Comparison of ENCODE assay signal across 9 mouse cellular contexts in the genomic region with DNA sequence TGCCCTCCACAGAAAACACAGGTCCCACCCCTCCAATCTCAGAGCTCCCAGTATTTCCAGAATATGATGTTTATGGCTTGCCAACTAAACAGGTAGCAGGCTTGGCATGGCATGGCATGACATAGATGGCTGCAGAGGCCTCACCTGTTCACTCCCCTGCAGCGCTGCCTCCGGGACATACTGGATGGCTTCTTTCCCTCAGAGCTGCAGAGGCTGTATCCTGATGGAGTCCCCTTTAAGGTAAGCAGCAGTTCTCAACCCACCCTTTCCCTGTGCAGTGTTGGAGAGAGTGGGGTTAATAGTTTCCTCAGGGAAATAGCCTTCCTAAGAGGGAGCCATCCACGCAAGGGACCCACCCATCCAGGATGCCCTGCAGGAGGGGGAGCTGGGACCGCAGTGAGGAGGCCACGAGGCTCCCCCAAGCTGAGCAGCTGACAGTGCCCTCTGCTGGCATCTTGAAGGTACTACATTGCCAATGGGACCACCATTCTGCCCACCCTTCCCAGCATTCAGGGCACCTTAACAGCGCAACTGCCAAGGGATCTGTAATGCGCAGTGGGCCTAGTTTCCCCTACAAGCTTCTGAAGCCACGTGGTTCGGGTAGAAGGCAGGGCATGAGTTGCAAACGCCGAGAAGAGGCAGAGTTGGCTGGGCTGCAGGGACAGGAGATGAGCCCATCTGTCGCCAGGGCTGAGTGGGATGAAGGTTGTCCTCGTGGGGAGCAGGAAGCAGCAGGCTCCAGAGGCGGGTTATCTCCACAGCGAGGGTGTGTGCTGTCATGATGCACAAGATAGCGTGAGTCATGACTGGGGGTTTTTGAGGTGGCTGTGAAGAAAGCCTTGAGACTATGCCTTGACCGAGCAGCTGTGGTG. TPM values are rescaled to one million over a fixed set of nuclear protein-coding genes. Genes with fewer than 3 reads are reported as not detected.
DNase-seq lines count a peak whose midpoint lies in the region; ATAC-seq and TF ChIP-seq lines count a peak whose summit lies in the region.
"Had no signal": no experiment of that assay in that cellular context is flagged by ENCODE, and none has a peak within 500 bp of the region (broad histone marks: within the 10 kb centered on the region; RNA-seq: fewer than 3 reads in every experiment).

No protein-coding gene starts in this region.

- H3K4me2 ChIP-seq in heart, embryonic 15.5 days = peak overlapping the region; percentile 5; the same call in 1 of the 2 replicates

- peaks cover 19% of the 10 kb centered on the region for H3K4me1 ChIP-seq in heart, embryonic 15.5 days (replicated peaks)

- H3K9ac ChIP-seq in heart, embryonic 15.5 days = no peak overlapping the region

- H3K4me3 ChIP-seq in heart, embryonic 15.5 days = no peak overlapping the region
- H3K4me3 ChIP-seq in left cerebral cortex, adult 2 months = no peak overlapping the region

- no peak overlapping the region for H3K27ac ChIP-seq in heart, embryonic 15.5 days
- H3K27ac ChIP-seq in left cerebral cortex, adult 2 months = peak overlapping the region; percentile 94

- DNase-seq in cerebellum, adult 11 months = peak; percentile 51
- peak; percentile 72 for DNase-seq in MEL-GATA-1-ER (ENCODE audit: extremely low read depth, low read depth)
- DNase-seq in left cerebral cortex, adult 2 months (ENCODE audit: extremely low spot score in 1 of 2, low spot score in 2 of 2) = peak; percentile 80 to 86
- peak; percentile 83 for DNase-seq in splenic B cell, adult 2 months (ENCODE audit: low read depth, low spot score)

- 17% methylated on average over 17 of the region's 17 CpGs for WGBS in heart, embryonic 15.5 days

- TF ChIP-seq CTCF in left cerebral cortex, adult 2 months (IDR thresholded peaks at IDR 0.05) = peak; percentile 81

- no peaks in the 10 kb centered on the region for H3K9me3 ChIP-seq in heart, embryonic 15.5 days (replicated peaks)

- ATAC-seq in cerebellum, adult (ENCODE audit: insufficient number of reproducible peaks, low FRiP score, low TSS enrichment) = no peak
- peak; percentile 54 for ATAC-seq in common myeloid progenitor, adult 5-6 weeks (replicated peaks; ENCODE audit: low read depth, poor library complexity, severe bottlenecking)
- no peak for ATAC-seq in heart, embryonic 15.5 days (replicated peaks; ENCODE audit: insufficient number of reproducible peaks, insufficient read depth, low FRiP score, low read depth)
- peak; percentile 52 for ATAC-seq in megakaryocyte progenitor cell, adult 5-6 weeks (replicated peaks; ENCODE audit: poor library complexity)
- ATAC-seq: Patski had no signal

- H3K27me3 ChIP-seq in heart, embryonic 15.5 days = no peaks in the 10 kb centered on the region
- H3K27me3 ChIP-seq in splenic B cell, adult 2 months (ENCODE audit: control insufficient read depth, insufficient read depth, low read length, poor library complexity, severe bottlenecking) = no peaks in the 10 kb centered on the region
- H3K27me3 ChIP-seq: Patski had no signal

- H3K36me3 ChIP-seq in heart, embryonic 15.5 days = no peaks in the 10 kb centered on the region
- peaks cover 5% of the 10 kb centered on the region for H3K36me3 ChIP-seq in splenic B cell, adult 2 months (ENCODE audit: control insufficient read depth, insufficient read depth, low read length, poor library complexity, severe bottlenecking)

- intact Hi-C loops in left cerebral cortex, adult 2 months (cut with DNase I) = loop anchor here (1.0 kb wide), 2 partner anchors 16 to 88 kb away; no protein-coding TSS in a partner anchor

RNA-seq across cellular contexts. Expression of gene Sh3bgrl3, which starts 4.7 kb away (rescaled TPM):
- 165 and 201 TPM in 2 replicates for total RNA-seq in common myeloid progenitor, adult 5-6 weeks (2017)
- polyA plus RNA-seq in heart, embryonic 15.5 days (2015; fragmentation: Nextera tagmentation; extraction: Ambion mirVana) = 174 and 239 TPM in 2 replicates
- 100 to 1,000 TPM; 185 to 191 TPM for total RNA-seq in left cerebral cortex, adult 2 months (2021)
- 724 and 761 TPM in 2 replicates for total RNA-seq in megakaryocyte progenitor cell, adult 5-6 weeks (2015)
- 230 and 307 TPM in 2 replicates for total RNA-seq in megakaryocyte progenitor cell, adult 5-6 weeks (2017)

RNA-seq across cellular contexts. Expression of gene Ubxn11, which starts 21.5 kb away (rescaled TPM):
- 10.6 and 13.3 TPM in 2 replicates for total RNA-seq in common myeloid progenitor, adult 5-6 weeks (2017)
- polyA plus RNA-seq in heart, embryonic 15.5 days (2015; fragmentation: Nextera tagmentation; extraction: Ambion mirVana) = 1.8 and 3.9 TPM in 2 replicates
- 10 to 100 TPM; 39.7 to 47.1 TPM for total RNA-seq in left cerebral cortex, adult 2 months (2021)
- 9.2 and 10.7 TPM in 2 replicates for total RNA-seq in megakaryocyte progenitor cell, adult 5-6 weeks (2015)
- 6.5 and 7.3 TPM in 2 replicates for total RNA-seq in megakaryocyte progenitor cell, adult 5-6 weeks (2017)

RNA-seq across cellular contexts. Expression of gene Cd52, which starts 29.0 kb away (rescaled TPM):
- total RNA-seq in common myeloid progenitor, adult 5-6 weeks (2017) = 215 and 234 TPM in 2 replicates
- polyA plus RNA-seq in heart, embryonic 15.5 days (2015; fragmentation: Nextera tagmentation; extraction: Ambion mirVana) = 11.6 and 23.8 TPM in 2 replicates
- total RNA-seq in left cerebral cortex, adult 2 months (2021) = 1 to 10 TPM; 2.6 to 3.3 TPM
- total RNA-seq in megakaryocyte progenitor cell, adult 5-6 weeks (2015) = 291 and 358 TPM in 2 replicates
- 339 and 505 TPM in 2 replicates for total RNA-seq in megakaryocyte progenitor cell, adult 5-6 weeks (2017)
- polyA plus RNA-seq: Patski had no signal

Comparison
In these comparisons a context has a peak if more than half of its experiments do, and no peak if none do; other contexts are left out.
1. ATAC-seq: peak in common myeloid progenitor, adult 5-6 weeks (single experiment) and megakaryocyte progenitor cell, adult 5-6 weeks (single experiment); none in cerebellum, adult (single experiment) and heart, embryonic 15.5 days (single experiment).
2. RNA of gene Cd52, which starts 29.0 kb away (total RNA-seq): 291 to 505 TPM in megakaryocyte progenitor cell, adult 5-6 weeks and 215 to 234 TPM in common myeloid progenitor, adult 5-6 weeks; 2.6 to 3.3 TPM in left cerebral cortex, adult 2 months; every median in the first group is over 10 times any median in the second.
3. Peak in every context shown above with its lines, with median percentiles within 50 percentile points of each other: DNase-seq.